Mouse (Mus musculus): ENCODE results near the gene Gm21904. TPM values are rescaled to one million over a fixed set of nuclear protein-coding genes. Genes with fewer than 3 reads are reported as not detected.

Gene Gm21904
- polyA plus RNA-seq (2017; shearing (Covaris generic)): not detected

GRCm38 (mm10) chrY:17846166-17846565 lies at the start of gene Gm21904:
TSS of gene Gm21904 (minus strand) at chrY:17846266.

GRCm38 (mm10) chrY:17874441-17874840 lies 28.4 kb upstream of the Gm21904 start, which contains the start of the genes Gm20772 and Gm20831:
TSS of gene Gm20772 (plus strand) at chrY:17874741.
TSS of gene Gm20831 (plus strand) at chrY:17874741.

Other genes with a start within 250 kb of the Gm21904 start
- not detected for gene Gm20772, start 28.5 kb upstream of the Gm21904 start, polyA plus RNA-seq (2017; shearing (Covaris generic))
- not detected for gene Gm20831, start 28.5 kb upstream of the Gm21904 start, polyA plus RNA-seq (2017; shearing (Covaris generic))
- not detected for gene Srsy, start 91.1 kb upstream of the Gm21904 start, polyA plus RNA-seq (2017; shearing (Covaris generic))
- gene Gm21764, start 215.5 kb upstream of the Gm21904 start, polyA plus RNA-seq (2017; shearing (Covaris generic)): not detected
- not detected for gene Ssty1, start 242.8 kb upstream of the Gm21904 start, polyA plus RNA-seq (2017; shearing (Covaris generic))

Measured in CD4-positive, CD25-positive, alpha-beta regulatory T cell, adult 9 weeks (primary cell).